Mouse (Mus musculus): ENCODE results near the gene Slc39a2. TPM values are rescaled to one million over a fixed set of nuclear protein-coding genes. Genes with fewer than 3 reads are reported as not detected.

Gene Slc39a2
- polyA plus RNA-seq, 1 experiment from 2014 or later: 2.0 TPM

DNA sequence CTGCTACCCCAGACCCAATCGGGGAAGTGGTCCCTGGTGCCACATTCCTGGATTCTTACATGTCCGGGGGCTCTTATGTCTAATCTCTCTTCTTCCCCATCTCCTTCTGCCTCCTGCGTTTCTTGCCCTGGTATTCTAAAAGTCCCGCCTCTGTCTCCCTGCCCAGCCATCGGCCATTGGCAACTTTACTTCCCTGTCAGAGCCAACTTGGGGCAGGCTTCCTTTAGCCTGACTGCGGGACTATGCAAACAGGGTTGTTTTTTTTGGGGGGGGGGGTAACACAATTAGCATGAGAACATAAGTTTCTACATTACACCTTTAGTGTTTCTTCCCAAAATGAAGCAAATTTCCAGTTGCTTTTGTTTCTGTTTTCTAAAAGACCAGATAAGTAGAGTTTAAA lies 50.6 kb downstream of the Slc39a2 start:
- Histone ChIP-seq H3K27me3 (no peaks in the 10 kb centered on the region), H3K4me3 (no peak overlapping the region), H3K4me2 (no peak overlapping the region), H3K9ac (no peak overlapping the region), H3K36me3 (no peaks in the 10 kb centered on the region), H3K4me1 (replicated peaks) (no peaks in the 10 kb centered on the region), H3K27ac (replicated peaks) (no peak overlapping the region), H3K9me3 (no peaks in the 10 kb centered on the region)
- WGBS: 86% methylated on average over 6 of the region's 6 CpGs
- no peak for ATAC-seq (ENCODE audit: low FRiP score, low read depth)

Other genes with a start within 250 kb of the Slc39a2 start
- gene Gm17079, start 197.4 kb upstream of the Slc39a2 start, polyA plus RNA-seq (2015; fragmentation: Nextera tagmentation; extraction: Ambion mirVana): not detected in 2 replicates
- not detected in 2 replicates for gene Gm5800, start 175.7 kb upstream of the Slc39a2 start, polyA plus RNA-seq (2015; fragmentation: Nextera tagmentation; extraction: Ambion mirVana)
- not detected in 2 replicates for gene Ang4, start 119.3 kb upstream of the Slc39a2 start, polyA plus RNA-seq (2015; fragmentation: Nextera tagmentation; extraction: Ambion mirVana)
- not detected in 2 replicates for gene AY358078, start 92.8 kb upstream of the Slc39a2 start, polyA plus RNA-seq (2015; fragmentation: Nextera tagmentation; extraction: Ambion mirVana)
- gene Ear6, start 39.2 kb upstream of the Slc39a2 start, polyA plus RNA-seq (2015; fragmentation: Nextera tagmentation; extraction: Ambion mirVana): not detected in 2 replicates
- gene Mettl17, start 8.0 kb upstream of the Slc39a2 start, polyA plus RNA-seq (2015; fragmentation: Nextera tagmentation; extraction: Ambion mirVana): 75.2 and 82.7 TPM in 2 replicates
- 235 and 267 TPM in 2 replicates for gene Ndrg2, start 21.3 kb downstream of the Slc39a2 start, polyA plus RNA-seq (2015; fragmentation: Nextera tagmentation; extraction: Ambion mirVana)
- gene Tppp2, start 25.5 kb downstream of the Slc39a2 start, polyA plus RNA-seq (2015; fragmentation: Nextera tagmentation; extraction: Ambion mirVana): not detected in 2 replicates
- gene Rnase13, start 29.9 kb downstream of the Slc39a2 start, polyA plus RNA-seq (2015; fragmentation: Nextera tagmentation; extraction: Ambion mirVana): not detected in 2 replicates
- 85.2 and 87.6 TPM in 2 replicates for gene Arhgef40, start 91.8 kb downstream of the Slc39a2 start, polyA plus RNA-seq (2015; fragmentation: Nextera tagmentation; extraction: Ambion mirVana)
- gene Tmem253, start 122.8 kb downstream of the Slc39a2 start, polyA plus RNA-seq (2015; fragmentation: Nextera tagmentation; extraction: Ambion mirVana): 0.17 and 1.1 TPM in 2 replicates
- 38.2 and 40.5 TPM in 2 replicates for gene Zfp219, start 127.8 kb downstream of the Slc39a2 start, polyA plus RNA-seq (2015; fragmentation: Nextera tagmentation; extraction: Ambion mirVana)
- gene Olfr221, start 149.6 kb downstream of the Slc39a2 start, polyA plus RNA-seq (2015; fragmentation: Nextera tagmentation; extraction: Ambion mirVana): 0.05 TPM in 1 of 2 replicates, not detected in the other
- 445 and 453 TPM in 2 replicates for gene Hnrnpc, start 211.1 kb downstream of the Slc39a2 start, polyA plus RNA-seq (2015; fragmentation: Nextera tagmentation; extraction: Ambion mirVana)
- 47.9 and 52.4 TPM in 2 replicates for gene Rpgrip1, start 217.8 kb downstream of the Slc39a2 start, polyA plus RNA-seq (2015; fragmentation: Nextera tagmentation; extraction: Ambion mirVana)

Data from hindbrain, embryonic 15.5 days (tissue).